Mouse (Mus musculus) cortical plate, adult 2 months (tissue): Measurements from ENCODE around the gene Faim.

Experiments used
- CTCF ChIP-seq: fragments of 200-500 bp; IDR thresholded peaks from 2 replicates; pipeline ENCODE4 v1.5.1; 2011; ENCODE audit warnings: mild to moderate bottlenecking, control low read depth, low read length; ENCODE audit not compliant: insufficient read depth; ENCODE audit errors: extremely low read depth
- POLR2A ChIP-seq: fragments of 200-500 bp; IDR thresholded peaks from 2 replicates; pipeline ENCODE4 v1.6.1; 2011; ENCODE audit warnings: mild to moderate bottlenecking, low read length, control low read depth; ENCODE audit not compliant: insufficient read depth; ENCODE audit errors: extremely low read depth

- TF ChIP-seq POLR2A (no peak), CTCF (no peak)
Observed at GRCm38 (mm10) chr9:98994103-98994502, 7.9 kb downstream of the Faim start.
